Mouse (Mus musculus) lung, embryonic 16.5 days (tissue): ENCODE results near the gene Tor2a. TPM values are rescaled to one million over a fixed set of nuclear protein-coding genes. Genes with fewer than 3 reads are reported as not detected.
A peak's percentile ranks its signal among the peaks of the same experiment; 100 is the strongest.

ENCODE experiments used
- ATAC-seq: fragments of 200-750 bp; cut with Nextera tagmentation; 2 replicates; pipeline ENCODE4 v1.8.0; 2017; ENCODE audit warnings: low read depth, mild to moderate bottlenecking, moderate library complexity
- H3K27ac ChIP-seq: fragments of 300-500 bp; sonication (generic); 2 replicates; pipeline ENCODE4 v1.5.1; 2014; ENCODE audit warnings: mild to moderate bottlenecking, control low read depth, low read length
- H3K27me3 ChIP-seq: fragments of 300-500 bp; sonication (generic); 2 replicates; pipeline ENCODE4 v1.6.1; 2014; ENCODE audit warnings: low read depth, low read length, mixed read lengths; ENCODE audit not compliant: control insufficient read depth, insufficient read depth
- H3K36me3 ChIP-seq: fragments of 300-500 bp; sonication (generic); 2 replicates; pipeline ENCODE4 v1.6.1; 2014; ENCODE audit warnings: low read length; ENCODE audit not compliant: control insufficient read depth, insufficient read depth
- H3K4me1 ChIP-seq: fragments of 300-500 bp; sonication (generic); replicated peaks from 2 replicates; pipeline ENCODE4 v1.6.1; 2014; ENCODE audit warnings: low read length, mixed read lengths; ENCODE audit not compliant: control insufficient read depth, insufficient read depth
- H3K4me2 ChIP-seq: fragments of 300-500 bp; sonication (generic); 2 replicates; pipeline ENCODE4 v1.6.1; 2014; ENCODE audit warnings: low read depth, low read length, control low read depth
- H3K4me3 ChIP-seq: fragments of 300-500 bp; sonication (generic); 2 replicates; pipeline ENCODE4 v1.5.1; 2014; ENCODE audit warnings: mild to moderate bottlenecking, low read length, control low read depth
- H3K9ac ChIP-seq: fragments of 300-500 bp; sonication (generic); 2 replicates; pipeline ENCODE4 v1.6.1; 2014; ENCODE audit warnings: low read length, control low read depth
- H3K9me3 ChIP-seq: fragments of 300-500 bp; sonication (generic); 2 replicates; pipeline ENCODE4 v1.6.1; 2016; ENCODE audit warnings: low read length; ENCODE audit not compliant: control insufficient read depth
- WGBS: fragments of 180-500 bp; shearing (Covaris S2); extraction: QIAGEN DNeasy Blood & Tissue Kit; methylation state at CpG from one replicate; pipeline ENCODE4 v1.1.7; 2014; 5-methylcytosine and 5-hydroxymethylcytosine counted together
- polyA plus RNA-seq: library from polyadenylated mRNA; unstranded; fragments of >200 nt; fragmentation: Nextera tagmentation; extraction: Ambion mirVana; gene quantifications from 2 replicates; pipeline ENCODE4 v1.2.1, GENCODE M21; 2015

Tor2a gene
- polyA plus RNA-seq, 1 experiment from 2014 or later = 63.5 TPM

GRCm38 (mm10) chr2:32767241-32767640 lies 10.2 kb downstream of the Tor2a start:
- Histone ChIP-seq H3K9me3 (no peaks in the 10 kb centered on the region), H3K4me2 (no peak overlapping the region), H3K4me1 (peaks cover 4% of the 10 kb centered on the region; the same call in 1 of the 2 replicates), H3K27me3 (no peaks in the 10 kb centered on the region), H3K36me3 (peaks cover 4% of the 10 kb centered on the region; the same call in 1 of the 2 replicates), H3K9ac (no peak overlapping the region), H3K27ac (no peak overlapping the region), H3K4me3 (no peak overlapping the region)
- ATAC-seq = no peak
- 68% methylated on average over 12 of the region's 12 CpGs for WGBS

- WGBS = 42% methylated on average over 19 of the region's 19 CpGs
- no peak overlapping the region for H3K9ac ChIP-seq
Observed at GRCm38 (mm10) chr2:32768661-32769285, 11.7 kb downstream of the Tor2a start.

DNA sequence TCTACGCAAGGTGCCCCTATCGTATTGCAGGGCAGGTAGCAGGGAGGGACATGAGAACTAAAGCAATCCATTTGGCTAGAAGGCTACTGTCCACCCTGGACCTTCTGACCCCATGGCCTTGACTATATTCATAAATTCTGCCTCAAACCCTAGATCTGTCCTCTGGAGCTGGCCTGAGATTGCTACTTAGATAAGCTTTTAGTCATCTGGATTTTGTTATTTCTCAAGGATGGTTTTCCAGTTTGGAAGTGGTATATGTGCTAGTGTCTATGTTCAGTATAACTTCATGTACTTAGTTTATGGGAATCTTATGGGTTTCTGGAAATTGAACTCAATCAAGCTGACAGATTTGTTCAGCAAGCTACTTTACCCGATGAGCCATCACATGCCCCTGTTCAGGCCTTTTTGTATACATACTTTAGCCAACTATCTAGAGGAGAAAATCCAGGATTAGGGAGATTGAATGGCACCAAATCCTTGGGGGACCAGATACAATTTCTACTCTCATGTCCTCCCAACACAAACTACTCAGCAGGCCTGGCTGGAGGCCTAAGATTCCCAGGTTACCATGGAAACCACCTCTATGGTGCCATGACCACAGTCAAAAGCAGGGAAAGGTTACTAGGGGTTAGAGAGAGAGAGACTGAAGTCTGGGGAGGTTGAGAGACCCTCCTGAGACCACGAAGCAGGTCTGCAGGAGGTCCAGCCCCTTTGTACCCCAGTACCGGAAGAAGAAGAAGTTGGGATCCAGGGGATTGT lies 12.5 kb downstream of the Tor2a start:
- H3K27me3 ChIP-seq = no peaks in the 10 kb centered on the region
- no peak overlapping the region for H3K27ac ChIP-seq
- H3K9me3 ChIP-seq = no peaks in the 10 kb centered on the region
- peaks cover 4% of the 10 kb centered on the region; the same call in 1 of the 2 replicates for H3K4me1 ChIP-seq
- no peak for ATAC-seq
- no peak overlapping the region for H3K4me3 ChIP-seq
- no peak overlapping the region for H3K9ac ChIP-seq
- no peak overlapping the region for H3K4me2 ChIP-seq
- no peaks in the 10 kb centered on the region for H3K36me3 ChIP-seq
- 70% methylated on average over 5 of the region's 5 CpGs for WGBS

More at GRCm38 (mm10) chr2:32768661-32769285, 11.7 kb downstream of the Tor2a start:
- H3K36me3 ChIP-seq = no peaks in the 10 kb centered on the region
- no peak overlapping the region for H3K27ac ChIP-seq
- H3K4me2 ChIP-seq = no peak overlapping the region
- H3K4me3 ChIP-seq = no peak overlapping the region
- H3K27me3 ChIP-seq = no peaks in the 10 kb centered on the region
- no peaks in the 10 kb centered on the region for H3K9me3 ChIP-seq
- peak; percentile 32; the same call in 1 of the 2 replicates for ATAC-seq
- peaks cover 4% of the 10 kb centered on the region; the same call in 1 of the 2 replicates for H3K4me1 ChIP-seq

- Histone ChIP-seq H3K9me3 (no peaks in the 10 kb centered on the region), H3K4me1 (peaks cover 16% of the 10 kb centered on the region), H3K4me2 (no peak overlapping the region), H3K36me3 (no peaks in the 10 kb centered on the region), H3K4me3 (no peak overlapping the region), H3K27ac (no peak overlapping the region), H3K27me3 (no peaks in the 10 kb centered on the region), H3K9ac (no peak overlapping the region)
- 26% methylated on average over 12 of the region's 12 CpGs for WGBS
- no peak for ATAC-seq
Observed at GRCm38 (mm10) chr2:32771886-32772285, 14.9 kb downstream of the Tor2a start.

DNA sequence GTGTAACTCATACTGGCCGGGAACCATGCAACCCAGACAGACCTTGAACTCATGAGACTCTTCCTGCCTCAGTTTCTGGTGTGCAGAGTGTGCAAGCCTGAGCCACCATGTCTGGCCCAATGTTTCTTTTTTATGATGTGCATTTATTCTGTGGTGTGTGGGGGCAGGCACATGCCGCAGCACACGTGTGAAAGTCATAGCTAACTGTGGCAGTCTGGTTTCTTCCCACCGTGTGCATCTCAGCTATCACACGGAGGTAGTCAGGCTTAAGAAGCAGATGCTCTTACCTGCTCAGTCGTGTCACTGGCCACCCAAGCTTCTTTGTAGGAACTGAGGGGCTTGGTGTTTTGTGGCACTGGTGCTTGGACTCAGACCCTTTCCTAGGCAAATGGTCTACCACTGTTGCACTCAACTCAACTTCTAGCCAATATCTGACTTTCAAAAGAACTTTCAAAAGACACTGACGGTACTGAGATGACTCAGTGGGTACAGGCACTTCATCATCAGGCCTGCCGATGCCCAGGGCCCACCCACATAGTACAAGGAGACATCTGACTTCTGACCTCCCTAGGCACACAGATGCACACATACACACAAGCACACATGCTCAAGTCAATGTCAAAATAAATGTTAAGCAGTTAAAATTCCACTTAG lies 15.7 kb downstream of the Tor2a start:
- no peak overlapping the region for H3K4me2 ChIP-seq
- ATAC-seq = no peak
- no peak overlapping the region for H3K4me3 ChIP-seq
- H3K4me1 ChIP-seq = peaks cover 16% of the 10 kb centered on the region
- H3K9me3 ChIP-seq = no peaks in the 10 kb centered on the region
- H3K9ac ChIP-seq = no peak overlapping the region
- WGBS = 66% methylated on average over 8 of the region's 8 CpGs
- no peak overlapping the region for H3K27ac ChIP-seq
- no peaks in the 10 kb centered on the region for H3K36me3 ChIP-seq
- no peaks in the 10 kb centered on the region for H3K27me3 ChIP-seq

DNA sequence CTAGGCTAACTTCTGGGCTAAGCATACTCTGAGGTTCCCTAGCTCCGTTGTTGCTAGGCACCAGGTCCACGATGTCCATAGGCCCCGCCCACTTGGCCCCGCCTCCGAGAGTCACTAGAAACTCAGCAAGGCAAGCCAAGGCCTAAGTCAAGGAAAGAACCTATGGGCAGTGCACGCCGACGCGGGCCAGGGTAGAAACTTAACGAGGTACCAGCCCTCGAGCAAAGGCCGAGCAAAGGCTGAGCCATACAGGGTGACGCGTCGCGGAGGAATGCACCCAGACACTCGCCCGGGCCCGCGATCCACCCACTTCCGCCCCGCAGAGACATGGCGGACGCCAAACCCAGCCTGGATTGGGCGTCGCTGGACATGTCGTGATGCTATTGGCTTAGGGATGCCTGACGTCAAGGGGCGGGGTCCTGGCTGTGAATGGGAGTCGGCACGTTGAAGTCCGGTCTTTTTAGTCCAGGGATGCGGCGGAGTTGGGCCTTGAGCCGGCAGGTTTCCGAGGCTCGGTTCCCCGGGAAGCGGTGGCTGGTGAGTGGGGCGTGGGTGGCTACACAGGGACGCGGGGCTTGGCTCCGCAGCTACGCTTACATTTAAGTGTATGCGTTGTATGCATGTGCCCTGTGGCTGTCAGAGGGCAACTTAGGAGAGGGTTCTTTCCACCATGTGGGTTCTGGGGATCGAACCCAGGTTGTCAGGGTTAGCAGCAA lies 18.5 kb downstream of the Tor2a start, which contains the start of the genes Ttc16 and Ptrh1:
Gene Ttc16, minus strand, starts transcription at position 275 of the 716 bp plus-strand sequence.
Gene Ptrh1, plus strand, starts transcription at position 428 of the 716 bp plus-strand sequence.
- peak; percentile 98 for ATAC-seq
- Histone ChIP-seq H3K27me3 (no peaks in the 10 kb centered on the region), H3K9me3 (no peaks in the 10 kb centered on the region), H3K36me3 (no peaks in the 10 kb centered on the region), H3K9ac (peak within 1 kb of the TSS; percentile 72), H3K4me3 (peak within 1 kb of the TSS; percentile 70), H3K4me2 (peak within 1 kb of the TSS; percentile 95), H3K27ac (peak within 1 kb of the TSS; percentile 68), H3K4me1 (peaks cover 16% of the 10 kb centered on the region)
- WGBS = under 1% methylated on average over 41 of the region's 46 CpGs

DNA sequence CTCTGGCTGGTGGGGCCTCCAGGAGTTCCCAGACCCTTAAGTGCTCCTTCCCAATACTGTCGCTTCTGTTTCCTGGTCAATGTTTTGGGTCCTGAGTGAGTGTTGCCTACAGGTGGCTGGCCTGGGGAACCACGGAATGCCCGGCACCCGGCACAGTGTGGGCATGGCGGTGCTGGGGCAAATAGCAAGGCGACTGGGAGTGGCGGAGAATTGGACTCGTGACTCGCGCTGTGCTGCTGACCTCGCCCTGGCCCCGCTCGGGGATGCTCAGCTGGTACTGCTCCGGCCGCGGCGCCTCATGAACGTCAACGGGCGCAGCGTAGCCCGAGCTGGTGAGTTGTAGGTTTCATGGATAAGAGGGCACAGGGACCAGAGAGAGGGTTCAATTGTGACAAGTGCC lies 19.2 kb downstream of the Tor2a start:
- 17% methylated on average over 22 of the region's 22 CpGs for WGBS
- Histone ChIP-seq H3K9me3 (no peaks in the 10 kb centered on the region), H3K27ac (no peak overlapping the region), H3K27me3 (no peaks in the 10 kb centered on the region), H3K4me2 (peak overlapping the region; percentile 95), H3K4me1 (peaks cover 16% of the 10 kb centered on the region), H3K36me3 (no peaks in the 10 kb centered on the region), H3K9ac (peak overlapping the region; percentile 72), H3K4me3 (peak overlapping the region; percentile 70)
- no peak for ATAC-seq

DNA sequence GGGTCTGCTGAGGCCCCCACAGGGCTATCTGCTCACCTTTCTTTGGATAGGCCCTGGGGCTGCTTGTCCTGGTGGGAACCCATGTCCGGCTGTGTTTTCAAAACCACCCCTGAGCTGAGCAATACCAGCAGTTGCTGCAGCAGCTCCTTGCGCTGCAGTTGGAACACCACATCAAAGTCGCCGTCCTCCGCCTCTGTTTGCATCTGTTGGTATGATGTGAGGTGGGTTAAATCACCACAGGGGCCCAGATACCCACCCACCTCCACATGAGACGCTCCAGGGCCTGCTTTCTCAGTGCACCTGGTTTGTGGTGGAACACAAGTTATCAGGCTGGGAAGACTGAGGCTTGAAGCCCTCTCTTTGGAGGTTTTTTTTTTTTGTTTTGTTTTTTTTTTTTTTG lies 21.0 kb downstream of the Tor2a start:
- H3K9me3 ChIP-seq = no peaks in the 10 kb centered on the region
- H3K4me2 ChIP-seq = no peak overlapping the region
- no peaks in the 10 kb centered on the region for H3K36me3 ChIP-seq
- peaks cover 11% of the 10 kb centered on the region for H3K4me1 ChIP-seq
- H3K9ac ChIP-seq = no peak overlapping the region
- H3K27ac ChIP-seq = no peak overlapping the region
- H3K27me3 ChIP-seq = no peaks in the 10 kb centered on the region
- no peak for ATAC-seq
- H3K4me3 ChIP-seq = no peak overlapping the region
- WGBS = 89% methylated on average over 6 of the region's 6 CpGs
